Mouse (Mus musculus) B cell, adult 67 days (primary cell): Measurements from ENCODE around the gene Armc9. TPM values are rescaled to one million over a fixed set of nuclear protein-coding genes. Genes with fewer than 3 reads are reported as not detected.

ENCODE experiments used
- total RNA-seq, 2 experiments: library from RNA; stranded (reverse); gene quantifications; 4 replicates each; pipeline ENCODE4 v1.2.4; 2023

Gene Armc9
- 1 to 10 TPM; 5.8 to 7.3 TPM for total RNA-seq

DNA sequence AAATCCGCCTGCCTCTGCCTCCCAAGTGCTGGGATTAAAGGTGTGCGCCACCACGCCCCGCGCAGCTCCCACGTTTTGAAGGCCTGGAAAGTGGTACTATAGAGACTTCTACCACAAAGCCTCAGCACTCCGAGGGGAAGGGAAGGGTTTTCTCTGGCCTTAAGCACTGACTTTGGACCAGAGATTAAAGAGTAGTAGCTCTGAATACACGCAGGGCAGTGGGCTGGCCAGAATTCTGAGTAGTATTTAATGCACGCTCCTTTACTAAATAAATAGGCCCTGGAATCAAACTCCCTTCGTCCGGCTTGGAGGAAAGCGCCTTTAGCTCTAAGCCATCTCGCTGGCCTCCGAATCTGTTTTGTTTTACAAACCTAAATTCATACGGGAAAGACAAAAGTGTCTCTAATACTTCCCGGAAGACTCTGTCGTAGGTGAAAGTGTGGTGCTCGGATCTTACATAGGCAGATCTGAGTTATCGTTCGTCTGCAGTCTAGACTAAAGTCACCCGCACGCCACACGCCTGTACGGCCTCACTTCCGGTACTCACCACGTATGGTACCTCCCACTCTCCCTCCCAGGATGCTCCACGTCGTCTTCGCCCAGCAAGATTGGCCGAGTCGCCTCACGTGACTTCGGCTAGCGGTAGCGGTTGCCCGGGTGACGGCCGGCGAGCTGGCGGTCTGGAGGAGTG, at the start of gene Armc9:
TSS of gene Armc9 (plus strand) at position 648 of the 691 bp plus-strand sequence.

DNA sequence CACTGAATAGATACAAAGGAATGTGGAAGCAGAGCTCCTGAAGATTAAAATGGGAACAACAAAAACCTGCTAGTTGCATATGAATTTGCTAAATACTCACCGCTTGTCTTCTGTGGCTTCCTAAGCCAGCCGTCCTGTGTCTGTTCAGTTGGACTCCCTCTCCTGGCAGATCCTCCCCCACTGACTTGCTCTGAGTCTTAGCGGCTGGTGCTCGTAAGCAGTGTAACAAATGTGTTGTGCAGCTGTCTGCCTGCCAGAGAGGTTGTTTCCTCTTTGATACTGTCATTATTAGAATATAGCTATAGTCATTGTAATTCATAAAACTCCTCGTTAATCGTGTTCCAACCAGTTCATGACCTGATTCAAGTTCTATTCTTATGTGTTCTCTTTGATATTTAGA, 42.8 kb upstream of the Armc9 start, which contains the start of gene Htr2b:
TSS of gene Htr2b (minus strand) at position 192 of the 400 bp plus-strand sequence.

DNA sequence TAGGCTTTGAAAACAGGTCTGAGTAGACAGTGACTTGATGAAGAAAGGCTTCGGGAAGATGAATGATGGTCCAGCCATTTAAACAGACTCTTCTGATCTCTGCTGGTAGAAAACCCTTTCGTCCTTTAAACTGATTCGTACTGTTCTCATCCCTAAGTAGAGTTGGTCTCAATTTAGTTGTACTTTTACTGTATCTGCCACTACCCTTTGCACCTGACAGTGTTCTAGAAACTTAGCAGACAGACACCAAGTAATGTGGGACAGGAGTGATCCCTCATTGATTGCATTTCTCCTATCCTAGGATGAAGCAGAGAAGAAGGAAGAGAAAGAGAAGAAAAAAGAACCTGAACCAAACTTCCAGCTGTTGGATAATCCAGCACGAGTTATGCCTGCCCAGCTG, 21.2 kb upstream of the Armc9 start, which contains the start of gene Gm21972:
TSS of gene Gm21972 (plus strand) at position 301 of the 400 bp plus-strand sequence.

DNA sequence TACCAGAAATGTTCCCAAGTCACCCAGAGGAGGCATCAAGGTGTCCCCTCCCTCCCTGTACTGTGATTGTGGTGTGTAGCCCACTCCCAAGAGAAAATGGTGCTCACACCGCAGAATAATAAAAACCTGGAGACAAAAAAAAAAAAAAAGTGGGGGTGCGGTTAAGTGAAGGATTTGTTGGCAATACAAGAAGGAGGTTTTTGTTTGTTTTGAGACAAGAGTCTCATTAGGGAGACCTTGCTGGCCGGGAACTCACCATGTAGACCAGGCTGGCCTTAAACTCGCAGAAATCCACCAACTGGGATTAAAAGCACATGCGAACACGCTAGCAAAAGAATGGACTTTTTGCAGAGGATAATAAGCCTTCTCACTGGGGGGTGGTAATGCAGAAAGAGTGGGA, 148.0 kb downstream of the Armc9 start, which contains the start of gene B3gnt7:
TSS of gene B3gnt7 (plus strand) at position 301 of the 400 bp plus-strand sequence.

Other genes starting within 250 kb of the Armc9 start
- gene 4933407L21Rik, start 226.3 kb upstream of the Armc9 start, total RNA-seq, result not detected
- 1 to 10 TPM; 1.9 to 3.1 TPM for gene Gpr55, start 193.8 kb upstream of the Armc9 start, total RNA-seq
- not detected for gene Spata3, start 138.0 kb upstream of the Armc9 start, total RNA-seq
- not detected for gene 2810459M11Rik, start 108.9 kb upstream of the Armc9 start, total RNA-seq
- 10 to 100 TPM; 53.0 to 63.3 TPM for gene Psmd1, start 90.4 kb upstream of the Armc9 start, total RNA-seq
- gene Htr2b, start 42.8 kb upstream of the Armc9 start, total RNA-seq, result not detected
- gene Gm21972, start 21.1 kb upstream of the Armc9 start, total RNA-seq, result not detected
- gene B3gnt7, start 148.1 kb downstream of the Armc9 start, total RNA-seq, result 10 to 100 TPM in 1 of 2 experiments, 1 to 10 TPM in 1; 7.9 to 10.5 TPM
- gene Ncl, start 204.6 kb downstream of the Armc9 start, total RNA-seq, result 100 to 1,000 TPM; 464 to 528 TPM